Mouse (Mus musculus) c-Kit-positive CD71-positive TER-119-negative erythroid progenitor cells, embryonic 14.5 days (primary cell): ENCODE results near the gene Gm17949.

Experiments used
- DNase-seq: peaks from one replicate; pipeline ENCODE4 v3.0.0-alpha.2; 2013; ENCODE audit warnings: low read depth

Gene Gm17949

GRCm38 (mm10) chr17:56990115-56990746 is 21.0 kb upstream of the Gm17949 start, which contains the start of gene Clpp:
TSS of gene Clpp (plus strand) at chr17:56990305.
- DNase-seq: peak; percentile 97

GRCm38 (mm10) chr17:56990966-56991365 is 20.3 kb upstream of the Gm17949 start:
- no peak for DNase-seq

GRCm38 (mm10) chr17:56995046-56995445 is 16.2 kb upstream of the Gm17949 start:
- no peak for DNase-seq

- no peak for DNase-seq
These were observed 14.8 kb upstream of the Gm17949 start for GRCm38 (mm10) chr17:56996506-56996905.

- peak; percentile 98 for DNase-seq
These were observed 14.1 kb upstream of the Gm17949 start, which contains the start of gene Alkbh7 for GRCm38 (mm10) chr17:56997029-56997667. TSS of gene Alkbh7 (plus strand) at chr17:56997339.

- no peak for DNase-seq
These were observed 11.9 kb upstream of the Gm17949 start for GRCm38 (mm10) chr17:56999414-56999813.

- DNase-seq: no peak
These were observed 11.2 kb upstream of the Gm17949 start, which contains the start of gene Pspn for GRCm38 (mm10) chr17:56999968-57000609. TSS of gene Pspn (minus strand) at chr17:57000018.

- DNase-seq: no peak
These were observed 10.0 kb upstream of the Gm17949 start for GRCm38 (mm10) chr17:57001228-57001627.

- DNase-seq: no peak
These were observed 7.3 kb upstream of the Gm17949 start for GRCm38 (mm10) chr17:57003994-57004393.

- no peak for DNase-seq
These were observed 3.9 kb upstream of the Gm17949 start for GRCm38 (mm10) chr17:57007137-57007905.

- no peak for DNase-seq
These were observed 396 bp upstream of the Gm17949 start for GRCm38 (mm10) chr17:57010911-57011235.

GRCm38 (mm10) chr17:57012245-57012795 is 1.1 kb downstream of the Gm17949 start:
- no peak for DNase-seq

- DNase-seq: peak; percentile 74
These were observed 8.4 kb downstream of the Gm17949 start for GRCm38 (mm10) chr17:57019693-57020092.

GRCm38 (mm10) chr17:57020960-57021359 is 9.7 kb downstream of the Gm17949 start:
- DNase-seq: no peak

- no peak for DNase-seq
These were observed 16.2 kb downstream of the Gm17949 start for GRCm38 (mm10) chr17:57027471-57027870.

- DNase-seq: peak; percentile 64
These were observed 18.4 kb downstream of the Gm17949 start for GRCm38 (mm10) chr17:57029691-57030090.

- DNase-seq: no peak
These were observed 19.8 kb downstream of the Gm17949 start, which contains the start of gene Khsrp for GRCm38 (mm10) chr17:57030931-57031660. TSS of gene Khsrp (minus strand) at chr17:57031522.

- DNase-seq: peak; percentile 100
These were observed 20.6 kb downstream of the Gm17949 start for GRCm38 (mm10) chr17:57031661-57032420.

GRCm38 (mm10) chr17:57032854-57033253 is 21.6 kb downstream of the Gm17949 start:
- no peak for DNase-seq

- DNase-seq: no peak
These were observed 27.7 kb downstream of the Gm17949 start for GRCm38 (mm10) chr17:57038978-57039377.

GRCm38 (mm10) chr17:57041554-57041953 is 30.3 kb downstream of the Gm17949 start, which contains the start of gene Slc25a41:
TSS of gene Slc25a41 (minus strand) at chr17:57041654.
- no peak for DNase-seq
